Mouse (Mus musculus): ENCODE measurements around the gene Ubtf.

The Ubtf gene

GRCm38 (mm10) chr11:102346926-102347325 is 27.4 kb upstream of the Ubtf start:
- DNase-seq (ENCODE audit: low spot score) = no peak

GRCm38 (mm10) chr11:102344458-102344857 is 24.9 kb upstream of the Ubtf start:
- DNase-seq (ENCODE audit: low spot score) = no peak

- no peak for DNase-seq (ENCODE audit: low spot score)
These were observed 23.2 kb upstream of the Ubtf start for GRCm38 (mm10) chr11:102342742-102343141.

GRCm38 (mm10) chr11:102341101-102341500 is 21.6 kb upstream of the Ubtf start:
- no peak for DNase-seq (ENCODE audit: low spot score)

- DNase-seq (ENCODE audit: low spot score) = no peak
These were observed 20.1 kb upstream of the Ubtf start for GRCm38 (mm10) chr11:102339624-102340023.

- peak; percentile 86 for DNase-seq (ENCODE audit: low spot score)
These were observed 19.7 kb upstream of the Ubtf start for GRCm38 (mm10) chr11:102339195-102339594.

GRCm38 (mm10) chr11:102338561-102338960 is 19.0 kb upstream of the Ubtf start:
- peak; percentile 94 for DNase-seq (ENCODE audit: low spot score)

GRCm38 (mm10) chr11:102337921-102338320 is 18.4 kb upstream of the Ubtf start:
- DNase-seq (ENCODE audit: low spot score) = no peak

GRCm38 (mm10) chr11:102336191-102336590 is 16.6 kb upstream of the Ubtf start:
- no peak for DNase-seq (ENCODE audit: low spot score)

- DNase-seq (ENCODE audit: low spot score) = peak; percentile 31
These were observed 15.6 kb upstream of the Ubtf start for GRCm38 (mm10) chr11:102334973-102335700.

GRCm38 (mm10) chr11:102334010-102334409 is 14.5 kb upstream of the Ubtf start:
- DNase-seq (ENCODE audit: low spot score) = no peak

GRCm38 (mm10) chr11:102333061-102333460 is 13.5 kb upstream of the Ubtf start:
- no peak for DNase-seq (ENCODE audit: low spot score)

GRCm38 (mm10) chr11:102331806-102332205 is 12.3 kb upstream of the Ubtf start:
- no peak for DNase-seq (ENCODE audit: low spot score)

GRCm38 (mm10) chr11:102330039-102330438 is 10.5 kb upstream of the Ubtf start:
- DNase-seq (ENCODE audit: low spot score) = no peak

- no peak for DNase-seq (ENCODE audit: low spot score)
These were observed 10.0 kb upstream of the Ubtf start for GRCm38 (mm10) chr11:102329518-102329917.

GRCm38 (mm10) chr11:102327839-102328238 is 8.3 kb upstream of the Ubtf start:
- DNase-seq (ENCODE audit: low spot score) = no peak

GRCm38 (mm10) chr11:102327250-102327649 is 7.7 kb upstream of the Ubtf start:
- DNase-seq (ENCODE audit: low spot score) = no peak

- peak; percentile 44 for DNase-seq (ENCODE audit: low spot score)
These were observed 4.0 kb upstream of the Ubtf start for GRCm38 (mm10) chr11:102323516-102323915.

- DNase-seq (ENCODE audit: low spot score) = no peak
These were observed 2.4 kb upstream of the Ubtf start for GRCm38 (mm10) chr11:102321931-102322330.

GRCm38 (mm10) chr11:102320686-102321005 is 1.1 kb upstream of the Ubtf start:
- peak; percentile 65 for DNase-seq (ENCODE audit: low spot score)

- peak; percentile 91 for DNase-seq (ENCODE audit: low spot score)
These were observed 571 bp upstream of the Ubtf start for GRCm38 (mm10) chr11:102319941-102320685.

GRCm38 (mm10) chr11:102318576-102319409 is 749 bp downstream of the Ubtf start:
- peak; percentile 30 for DNase-seq (ENCODE audit: low spot score)
